ENCODE assay signal across 20 mouse cellular contexts in the genomic region with DNA sequence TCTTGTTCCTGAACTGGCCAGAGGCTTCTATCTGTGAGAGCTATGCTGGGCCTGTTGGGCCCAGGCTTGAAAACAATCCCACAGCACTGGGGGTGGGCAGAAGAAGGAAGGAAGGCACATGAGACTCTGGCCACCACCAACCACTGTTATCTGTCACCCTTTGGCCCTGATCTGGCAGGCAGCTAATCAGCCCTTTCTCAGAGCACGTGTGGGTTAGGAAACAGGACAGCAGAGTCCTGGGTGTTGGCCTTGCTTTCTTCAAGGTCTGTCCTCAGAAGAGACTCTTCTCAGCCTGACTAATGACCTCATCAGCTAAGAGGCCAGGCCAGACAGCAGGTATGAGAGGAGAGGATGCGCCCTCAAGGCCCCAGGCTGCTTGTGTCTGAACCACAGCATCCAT. TPM values are rescaled to one million over a fixed set of nuclear protein-coding genes. Genes with fewer than 3 reads are reported as not detected.
DNase-seq lines count a peak whose midpoint lies in the region; ATAC-seq lines count a peak whose summit lies in the region.
"Had no signal": no experiment of that assay in that cellular context is flagged by ENCODE, and none has a peak within 500 bp of the region (broad histone marks: within the 10 kb centered on the region; RNA-seq: fewer than 3 reads in every experiment).

No protein-coding gene starts in this region.

- DNase-seq in heart, postnatal 25 days (ENCODE audit: low spot score): no peak
- DNase-seq in liver, embryonic 13.5 days: peak; percentile 39
- DNase-seq in frontal cortex, adult 2 months (ENCODE audit: extremely low spot score in 1 of 2, low spot score in 1 of 2): no peak
- DNase-seq in kidney, postnatal 14 days: no peak
- DNase-seq: cerebellum, adult 9-11 months; embryo, embryonic 11 days; gastrocnemius, postnatal 36 days; kidney, adult 2 months; kidney, postnatal 36 days; layer of hippocampus, postnatal 36 days; lung, postnatal 10 days; right cerebral cortex, postnatal 4 days; thymus, postnatal 4 days had no signal

- no peak overlapping the region for H3K4me2 ChIP-seq in heart, embryonic 13.5 days
- H3K4me2 ChIP-seq in liver, embryonic 13.5 days: no peak overlapping the region
- H3K4me2 ChIP-seq: embryonic facial prominence, embryonic 15.5 days; forebrain, embryonic 12.5 days; limb, embryonic 15.5 days; midbrain, embryonic 12.5 days had no signal

- peak overlapping the region; percentile 30 for H3K9ac ChIP-seq in heart, embryonic 13.5 days
- H3K9ac ChIP-seq in liver, embryonic 13.5 days: peak overlapping the region; percentile 39
- H3K9ac ChIP-seq: embryonic facial prominence, embryonic 15.5 days; forebrain, embryonic 12.5 days; limb, embryonic 15.5 days; midbrain, embryonic 12.5 days had no signal

- H3K27ac ChIP-seq in heart, embryonic 13.5 days (replicated peaks): peak overlapping the region; percentile 20; the same call in 1 of the 2 replicates
- peak overlapping the region; percentile 65 for H3K27ac ChIP-seq in liver, embryonic 13.5 days
- H3K27ac ChIP-seq: embryonic facial prominence, embryonic 15.5 days; forebrain, embryonic 12.5 days; limb, embryonic 15.5 days; midbrain, embryonic 12.5 days had no signal

- no peak overlapping the region for H3K4me3 ChIP-seq in heart, embryonic 13.5 days
- H3K4me3 ChIP-seq in liver, embryonic 13.5 days (replicated peaks): no peak overlapping the region
- H3K4me3 ChIP-seq: embryonic facial prominence, embryonic 15.5 days; forebrain, embryonic 12.5 days; limb, embryonic 15.5 days; midbrain, embryonic 12.5 days had no signal

- H3K4me1 ChIP-seq in heart, embryonic 13.5 days: peaks cover 45% of the 10 kb centered on the region
- H3K4me1 ChIP-seq in liver, embryonic 13.5 days (replicated peaks): peaks cover 72% of the 10 kb centered on the region

- WGBS in heart, embryonic 13.5 days: 50% methylated on average over 2 of the region's 2 CpGs
- WGBS in liver, embryonic 13.5 days (ENCODE audit: insufficient replicate concordance): 27% methylated on average over 2 of the region's 2 CpGs

- ATAC-seq in heart, embryonic 13.5 days (ENCODE audit: extremely low read depth, insufficient number of reproducible peaks, low FRiP score, low TSS enrichment): no peak
- ATAC-seq in common myeloid progenitor, adult 5-6 weeks (replicated peaks; ENCODE audit: low read depth, poor library complexity, severe bottlenecking): peak; percentile 64
- ATAC-seq in liver, embryonic 13.5 days (ENCODE audit: low read depth): peak; percentile 72
- peak; percentile 66 for ATAC-seq in megakaryocyte-erythroid progenitor cell, adult 5-6 weeks (replicated peaks; ENCODE audit: low FRiP score, low TSS enrichment, poor library complexity, severe bottlenecking)

- H3K9me3 ChIP-seq in heart, embryonic 13.5 days: no peaks in the 10 kb centered on the region
- H3K9me3 ChIP-seq in liver, embryonic 13.5 days (replicated peaks): no peaks in the 10 kb centered on the region
- H3K9me3 ChIP-seq: embryonic facial prominence, embryonic 15.5 days; forebrain, embryonic 12.5 days; limb, embryonic 15.5 days; midbrain, embryonic 12.5 days had no signal

- intact Hi-C loops in heart, postnatal 25 days (cut with DNase I): no loop called here

- H3K36me3 ChIP-seq in heart, embryonic 13.5 days: peaks cover 44% of the 10 kb centered on the region
- H3K36me3 ChIP-seq in liver, embryonic 13.5 days: peaks cover 68% of the 10 kb centered on the region

- H3K27me3 ChIP-seq in heart, embryonic 13.5 days (replicated peaks): no peaks in the 10 kb centered on the region
- no peaks in the 10 kb centered on the region for H3K27me3 ChIP-seq in liver, embryonic 13.5 days
- H3K27me3 ChIP-seq: embryonic facial prominence, embryonic 15.5 days; forebrain, embryonic 12.5 days; limb, embryonic 15.5 days; midbrain, embryonic 12.5 days had no signal

RNA-seq across cellular contexts. Expression of a gene that starts 38.2 kb away (rescaled TPM):
- 28.9 and 30.7 TPM in 2 replicates for polyA plus RNA-seq in heart, embryonic 13.5 days (2015; fragmentation: Nextera tagmentation; extraction: Ambion mirVana)
- 10 to 100 TPM; 16.0 to 16.2 TPM for total RNA-seq in heart, postnatal 25 days (2021)
- total RNA-seq in common myeloid progenitor, adult 5-6 weeks (2017): 20.7 and 24.2 TPM in 2 replicates
- polyA plus RNA-seq in liver, embryonic 13.5 days (2015; fragmentation: Nextera tagmentation; extraction: Ambion mirVana): 21.7 and 28.8 TPM in 2 replicates
- total RNA-seq in megakaryocyte-erythroid progenitor cell, adult 5-6 weeks (2014; fragmentation: Nextera tagmentation): 40.7 and 47.4 TPM in 2 replicates
- total RNA-seq in megakaryocyte-erythroid progenitor cell, adult 5-6 weeks (2017): 30.6 and 38.2 TPM in 2 replicates
- polyA plus RNA-seq in frontal cortex, adult 2 months (2012; rRNA removed): 58.1 and 62.0 TPM in 2 replicates

RNA-seq across cellular contexts. Expression of a gene that starts 53.9 kb away (rescaled TPM):
- 0.83 and 2.1 TPM in 2 replicates for polyA plus RNA-seq in heart, embryonic 13.5 days (2015; fragmentation: Nextera tagmentation; extraction: Ambion mirVana)
- under 1 TPM; 0.34 TPM for total RNA-seq in heart, postnatal 25 days (2021)
- 0.18 and 1.1 TPM in 2 replicates for total RNA-seq in common myeloid progenitor, adult 5-6 weeks (2017)
- polyA plus RNA-seq in liver, embryonic 13.5 days (2015; fragmentation: Nextera tagmentation; extraction: Ambion mirVana): 51.6 and 53.5 TPM in 2 replicates
- not detected in 2 replicates for total RNA-seq in megakaryocyte-erythroid progenitor cell, adult 5-6 weeks (2014; fragmentation: Nextera tagmentation)
- 1.7 and 2.3 TPM in 2 replicates for total RNA-seq in megakaryocyte-erythroid progenitor cell, adult 5-6 weeks (2017)
- polyA plus RNA-seq in frontal cortex, adult 2 months (2012; rRNA removed): 0.40 and 0.92 TPM in 2 replicates
